Mouse (Mus musculus) G1E (cell line): ENCODE data around the gene Timm9.

ENCODE experiments used
- CTCF ChIP-seq: IDR thresholded peaks from 2 replicates; pipeline ENCODE4 v1.5.1; 2012; ENCODE audit warnings: low read depth, low read length, inconsistent platforms, mixed read lengths
- TAL1 ChIP-seq: conservative IDR thresholded peaks from 2 replicates; pipeline ENCODE4 v1.6.1; 2012; ENCODE audit warnings: low read depth, low read length, inconsistent platforms, mixed read lengths

DNA sequence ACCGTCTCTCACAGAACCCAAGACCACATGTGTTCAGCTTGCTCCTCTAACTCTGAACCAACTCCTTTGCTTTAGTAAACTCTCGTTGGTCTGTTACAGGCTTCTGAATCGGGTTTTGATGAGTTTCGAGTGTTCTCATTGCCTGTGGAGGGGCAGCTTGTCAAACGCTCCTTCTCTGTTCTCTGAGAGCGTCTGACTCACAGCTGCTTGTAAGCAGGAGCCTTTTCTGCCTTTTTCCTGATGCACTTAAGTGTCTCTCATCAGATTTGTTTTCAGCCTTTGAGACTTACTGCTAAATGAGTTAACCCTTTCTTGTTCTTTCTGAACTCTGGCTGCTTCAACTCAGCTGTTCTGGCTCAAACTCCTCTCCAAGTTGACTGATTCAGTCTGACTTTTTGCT is 21.5 kb upstream of the Timm9 start:
- TF ChIP-seq CTCF (no peak), TAL1 (no peak)
